Mouse (Mus musculus) kidney, adult 2 months (tissue): ENCODE measurements at regions not wholly inside any gene's neighbourhood (a gene's known extent, or its start where the extent isn't known, plus 50 kb on each side); places are given as distances from the start of the nearest gene placed in this dataset.

Source experiments
- DNase-seq: peaks from one replicate; pipeline ENCODE4 v3.0.0; 2021
- H3K27ac ChIP-seq: fragments of 200-500 bp; 2 replicates; pipeline ENCODE4 v1.5.1; 2012; ENCODE audit warnings: low read depth, low read length, control low read depth, inconsistent platforms; ENCODE audit not compliant: insufficient read depth
- H3K27me3 ChIP-seq: fragments of 200-500 bp; replicated peaks from 2 replicates; pipeline ENCODE4 v1.6.1; 2012; ENCODE audit warnings: mild to moderate bottlenecking, moderate library complexity, low read length, inconsistent platforms; ENCODE audit not compliant: control insufficient read depth, insufficient read depth
- H3K36me3 ChIP-seq: fragments of 200-500 bp; 2 replicates; pipeline ENCODE4 v1.6.1; 2012; ENCODE audit warnings: mild to moderate bottlenecking, moderate library complexity, low read length, inconsistent platforms; ENCODE audit not compliant: control insufficient read depth, insufficient read depth
- H3K4me1 ChIP-seq: fragments of 200-500 bp; 2 replicates; pipeline ENCODE4 v1.6.1; 2011; ENCODE audit warnings: low read length; ENCODE audit not compliant: control insufficient read depth, insufficient read depth
- H3K4me3 ChIP-seq: fragments of 200-500 bp; 2 replicates; pipeline ENCODE4 v1.5.1; 2011; ENCODE audit warnings: mild to moderate bottlenecking, low read depth, low read length, control low read depth; ENCODE audit not compliant: insufficient read depth
- CTCF ChIP-seq: fragments of 200-500 bp; conservative IDR thresholded peaks from 2 replicates; pipeline ENCODE4 v1.5.1; 2011; ENCODE audit warnings: low read depth, mild to moderate bottlenecking, control low read depth, low read length, moderate library complexity, mixed read lengths; ENCODE audit not compliant: insufficient read depth, insufficient read length
- POLR2A ChIP-seq: fragments of 200-500 bp; IDR thresholded peaks from one replicate; pipeline ENCODE4 v1.6.1; 2011; ENCODE audit warnings: low read depth, low read length, control low read depth
- WGBS: fragments of 180-500 bp; shearing (Covaris S2); methylation state at CpG from one replicate; pipeline ENCODE4 v1.1.7; 2018; 5-methylcytosine and 5-hydroxymethylcytosine counted together

DNA sequence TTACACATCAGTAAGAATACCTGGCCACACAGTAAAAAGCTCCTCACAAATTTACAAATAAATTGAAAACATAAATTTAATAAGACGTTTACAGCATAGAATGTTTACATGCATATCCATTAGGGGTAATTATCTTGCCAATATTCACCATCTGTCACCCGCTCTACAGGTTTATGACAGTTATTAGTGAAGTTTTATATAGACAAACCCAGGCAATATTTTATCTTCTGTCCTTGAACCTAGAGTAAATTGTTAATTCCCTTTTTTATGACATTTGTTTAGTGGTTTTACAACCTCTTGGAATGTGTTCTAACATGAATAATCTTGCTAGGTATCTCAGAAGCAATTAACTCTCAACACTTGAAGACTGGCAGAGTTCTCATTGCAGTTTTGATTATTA lies 6458.7 kb downstream of the 9330182O14Rik start:
- Histone ChIP-seq H3K27me3 (no peaks in the 10 kb centered on the region), H3K4me1 (no peaks in the 10 kb centered on the region), H3K27ac (no peak overlapping the region), H3K36me3 (no peaks in the 10 kb centered on the region), H3K4me3 (no peak overlapping the region)
- WGBS: 66% methylated on average over 2 of the region's 2 CpGs
- DNase-seq: no peak
- no peak for TF ChIP-seq CTCF
- no peak for TF ChIP-seq POLR2A

GRCm38 (mm10) chr15:46598328-46598727 lies 6464.2 kb downstream of the 9330182O14Rik start:
- no peaks in the 10 kb centered on the region for H3K4me1 ChIP-seq
- H3K27me3 ChIP-seq: no peaks in the 10 kb centered on the region
- no peak overlapping the region for H3K4me3 ChIP-seq
- H3K36me3 ChIP-seq: no peaks in the 10 kb centered on the region
- WGBS: 73% methylated on average over 1 of the region's 1 CpGs
- no peak for DNase-seq
- no peak overlapping the region for H3K27ac ChIP-seq
- TF ChIP-seq POLR2A: no peak
- no peak for TF ChIP-seq CTCF

- 73% methylated on average over 4 of the region's 4 CpGs for WGBS
- no peaks in the 10 kb centered on the region for H3K4me1 ChIP-seq
- no peak overlapping the region for H3K27ac ChIP-seq
- H3K36me3 ChIP-seq: no peaks in the 10 kb centered on the region
- peak; percentile 9 for DNase-seq
- no peak overlapping the region for H3K4me3 ChIP-seq
- TF ChIP-seq CTCF (no peak), POLR2A (no peak)
- H3K27me3 ChIP-seq: no peaks in the 10 kb centered on the region
These were observed 6489.4 kb downstream of the 9330182O14Rik start for GRCm38 (mm10) chr15:46623431-46624029.

DNA sequence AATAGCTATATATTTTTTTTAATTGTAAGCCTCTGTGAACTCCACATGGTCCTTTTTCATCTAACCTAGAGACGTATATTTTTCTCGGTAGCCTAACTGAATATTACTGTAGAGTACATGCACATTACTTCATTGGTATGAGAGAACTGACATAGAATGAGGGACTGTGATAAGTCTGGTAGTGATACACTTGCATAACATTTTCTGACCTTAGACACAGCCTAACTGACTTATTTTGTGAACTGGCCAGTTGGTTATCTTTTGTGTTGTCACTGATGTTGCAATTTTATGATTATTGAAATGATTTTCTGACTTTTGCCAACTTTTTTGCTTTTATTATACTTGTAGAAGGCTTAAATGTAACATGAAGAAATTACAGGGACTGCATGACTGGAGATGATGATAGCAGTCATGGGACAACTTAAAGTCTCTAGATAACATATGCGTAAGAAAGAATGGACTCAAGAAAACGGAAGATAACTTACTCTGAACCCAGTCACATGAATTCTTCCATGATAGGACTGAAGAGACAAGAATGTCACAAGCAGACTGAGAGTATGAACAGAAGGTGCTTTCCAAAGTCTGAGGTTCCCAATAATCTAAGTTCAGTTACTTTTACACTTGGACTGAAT lies 6491.0 kb downstream of the 9330182O14Rik start:
- DNase-seq: no peak
- Histone ChIP-seq H3K4me1 (no peaks in the 10 kb centered on the region), H3K27me3 (no peaks in the 10 kb centered on the region), H3K36me3 (no peaks in the 10 kb centered on the region), H3K27ac (no peak overlapping the region), H3K4me3 (no peak overlapping the region)
- TF ChIP-seq CTCF: no peak
- no peak for TF ChIP-seq POLR2A
- 88% methylated on average over 4 of the region's 4 CpGs for WGBS
